Mouse (Mus musculus) midbrain, embryonic 16.5 days (tissue): ENCODE results near the gene Sema3a. TPM values are rescaled to one million over a fixed set of nuclear protein-coding genes. Genes with fewer than 3 reads are reported as not detected.

Source experiments
- ATAC-seq: fragments of 200-750 bp; cut with Nextera tagmentation; 2 replicates; pipeline ENCODE4 v1.8.0; 2017; ENCODE audit warnings: moderate TSS enrichment
- H3K27ac ChIP-seq: fragments of 300-500 bp; sonication (generic); 2 replicates; pipeline ENCODE4 v1.5.1; 2014; ENCODE audit warnings: mild to moderate bottlenecking, low read length, mixed read lengths
- H3K27me3 ChIP-seq: fragments of 300-500 bp; sonication (generic); 2 replicates; pipeline ENCODE4 v1.6.1; 2014; ENCODE audit warnings: low read depth, low read length, mixed read lengths; ENCODE audit not compliant: control insufficient read depth, insufficient read depth
- H3K36me3 ChIP-seq: fragments of 300-500 bp; sonication (generic); 2 replicates; pipeline ENCODE4 v1.6.1; 2014; ENCODE audit warnings: mild to moderate bottlenecking, low read length, moderate library complexity, mixed read lengths; ENCODE audit not compliant: control insufficient read depth, insufficient read depth
- H3K4me1 ChIP-seq: fragments of 300-500 bp; sonication (generic); 2 replicates; pipeline ENCODE4 v1.6.1; 2014; ENCODE audit warnings: mild to moderate bottlenecking, low read length, mixed read lengths; ENCODE audit not compliant: control insufficient read depth, insufficient read depth
- H3K4me2 ChIP-seq: fragments of 300-500 bp; sonication (generic); 2 replicates; pipeline ENCODE4 v1.6.1; 2014; ENCODE audit warnings: mild to moderate bottlenecking, low read length, mixed read lengths
- H3K4me3 ChIP-seq: fragments of 300-500 bp; sonication (generic); 2 replicates; pipeline ENCODE4 v1.5.1; 2014; ENCODE audit warnings: low read depth, mild to moderate bottlenecking, low read length, moderate library complexity, mixed read lengths
- H3K9ac ChIP-seq: fragments of 300-500 bp; sonication (generic); 2 replicates; pipeline ENCODE4 v1.6.1; 2014; ENCODE audit warnings: low read depth, low read length, mixed read lengths
- H3K9me3 ChIP-seq: fragments of 300-500 bp; sonication (generic); replicated peaks from 2 replicates; pipeline ENCODE4 v1.6.1; 2014; ENCODE audit warnings: mild to moderate bottlenecking, low read length, mixed read lengths; ENCODE audit not compliant: control insufficient read depth, poor library complexity, severe bottlenecking
- WGBS: fragments of 180-500 bp; shearing (Covaris S2); extraction: QIAGEN DNeasy Blood & Tissue Kit; methylation state at CpG from one replicate; pipeline ENCODE4 v1.1.7; 2014; 5-methylcytosine and 5-hydroxymethylcytosine counted together
- polyA plus RNA-seq: library from polyadenylated mRNA; unstranded; fragments of >200 nt; fragmentation: Nextera tagmentation; extraction: Ambion mirVana; gene quantifications from 2 replicates; pipeline ENCODE4 v1.2.1, GENCODE M21; 2015

The Sema3a gene
- polyA plus RNA-seq, 1 experiment from 2014 or later = 7.2 TPM

- H3K9me3 ChIP-seq = no peaks in the 10 kb centered on the region
- no peak for ATAC-seq
- H3K4me1 ChIP-seq = no peaks in the 10 kb centered on the region
- no peaks in the 10 kb centered on the region for H3K36me3 ChIP-seq
- no peak overlapping the region for H3K9ac ChIP-seq
- 57% methylated on average over 5 of the region's 5 CpGs for WGBS
- H3K27me3 ChIP-seq = no peaks in the 10 kb centered on the region
- no peak overlapping the region for H3K4me3 ChIP-seq
- no peak overlapping the region for H3K4me2 ChIP-seq
- H3K27ac ChIP-seq = no peak overlapping the region
These were observed 296.2 kb downstream of the Sema3a start for GRCm38 (mm10) chr5:13421276-13421925.

GRCm38 (mm10) chr5:13428702-13429101 lies 303.5 kb downstream of the Sema3a start:
- no peaks in the 10 kb centered on the region for H3K4me1 ChIP-seq
- no peak overlapping the region for H3K27ac ChIP-seq
- no peaks in the 10 kb centered on the region for H3K9me3 ChIP-seq
- ATAC-seq = no peak
- no peaks in the 10 kb centered on the region for H3K36me3 ChIP-seq
- no peak overlapping the region for H3K4me3 ChIP-seq
- 39% methylated on average over 1 of the region's 1 CpGs for WGBS
- H3K4me2 ChIP-seq = no peak overlapping the region
- no peak overlapping the region for H3K9ac ChIP-seq
- H3K27me3 ChIP-seq = no peaks in the 10 kb centered on the region

GRCm38 (mm10) chr5:13431827-13432226 lies 306.6 kb downstream of the Sema3a start:
- no peaks in the 10 kb centered on the region for H3K4me1 ChIP-seq
- no peaks in the 10 kb centered on the region for H3K9me3 ChIP-seq
- 89% methylated on average over 2 of the region's 2 CpGs for WGBS
- no peaks in the 10 kb centered on the region for H3K36me3 ChIP-seq
- no peak overlapping the region for H3K9ac ChIP-seq
- ATAC-seq = no peak
- no peak overlapping the region for H3K4me2 ChIP-seq
- no peak overlapping the region for H3K4me3 ChIP-seq
- no peak overlapping the region for H3K27ac ChIP-seq
- H3K27me3 ChIP-seq = no peaks in the 10 kb centered on the region

- no peak overlapping the region for H3K27ac ChIP-seq
- no peaks in the 10 kb centered on the region for H3K36me3 ChIP-seq
- no peaks in the 10 kb centered on the region for H3K9me3 ChIP-seq
- 89% methylated on average over 3 of the region's 3 CpGs for WGBS
- no peaks in the 10 kb centered on the region for H3K4me1 ChIP-seq
- no peak overlapping the region for H3K4me2 ChIP-seq
- H3K9ac ChIP-seq = no peak overlapping the region
- H3K4me3 ChIP-seq = no peak overlapping the region
- no peaks in the 10 kb centered on the region for H3K27me3 ChIP-seq
- ATAC-seq = no peak
These were observed 307.4 kb downstream of the Sema3a start for GRCm38 (mm10) chr5:13432574-13432973.

GRCm38 (mm10) chr5:13433303-13433702 lies 308.1 kb downstream of the Sema3a start:
- no peak overlapping the region for H3K4me3 ChIP-seq
- 72% methylated on average over 2 of the region's 2 CpGs for WGBS

GRCm38 (mm10) chr5:13441112-13441511 lies 315.9 kb downstream of the Sema3a start:
- H3K4me2 ChIP-seq = no peak overlapping the region
- H3K4me1 ChIP-seq = no peaks in the 10 kb centered on the region
- H3K27me3 ChIP-seq = no peaks in the 10 kb centered on the region
- no peak for ATAC-seq
- H3K36me3 ChIP-seq = no peaks in the 10 kb centered on the region
- H3K4me3 ChIP-seq = no peak overlapping the region
- no peak overlapping the region for H3K9ac ChIP-seq
- H3K9me3 ChIP-seq = no peaks in the 10 kb centered on the region
- no peak overlapping the region for H3K27ac ChIP-seq

More at GRCm38 (mm10) chr5:13433303-13433702, 308.1 kb downstream of the Sema3a start:
- no peak for ATAC-seq
- H3K27me3 ChIP-seq = no peaks in the 10 kb centered on the region
- no peaks in the 10 kb centered on the region for H3K9me3 ChIP-seq
- no peaks in the 10 kb centered on the region for H3K4me1 ChIP-seq
- H3K4me2 ChIP-seq = no peak overlapping the region
- H3K27ac ChIP-seq = no peak overlapping the region
- H3K36me3 ChIP-seq = no peaks in the 10 kb centered on the region
- H3K9ac ChIP-seq = no peak overlapping the region

GRCm38 (mm10) chr5:13460182-13461001 lies 335.2 kb downstream of the Sema3a start:
- no peaks in the 10 kb centered on the region for H3K36me3 ChIP-seq
- no peak overlapping the region for H3K27ac ChIP-seq
- no peak overlapping the region for H3K4me2 ChIP-seq
- H3K4me3 ChIP-seq = no peak overlapping the region
- ATAC-seq = no peak
- H3K4me1 ChIP-seq = no peaks in the 10 kb centered on the region
- 74% methylated on average over 1 of the region's 1 CpGs for WGBS
- H3K27me3 ChIP-seq = no peaks in the 10 kb centered on the region
- no peak overlapping the region for H3K9ac ChIP-seq
- H3K9me3 ChIP-seq = no peaks in the 10 kb centered on the region

GRCm38 (mm10) chr5:13468856-13469255 lies 343.6 kb downstream of the Sema3a start:
- H3K4me3 ChIP-seq = no peak overlapping the region
- no peaks in the 10 kb centered on the region for H3K27me3 ChIP-seq
- 31% methylated on average over 7 of the region's 7 CpGs for WGBS
- no peaks in the 10 kb centered on the region for H3K9me3 ChIP-seq
- no peak overlapping the region for H3K4me2 ChIP-seq
- no peaks in the 10 kb centered on the region for H3K36me3 ChIP-seq
- no peak overlapping the region for H3K9ac ChIP-seq
- peaks cover 5% of the 10 kb centered on the region for H3K4me1 ChIP-seq
- no peak overlapping the region for H3K27ac ChIP-seq
- ATAC-seq = no peak

GRCm38 (mm10) chr5:13469401-13469800 lies 344.2 kb downstream of the Sema3a start:
- H3K4me2 ChIP-seq = no peak overlapping the region
- 81% methylated on average over 5 of the region's 5 CpGs for WGBS

More at GRCm38 (mm10) chr5:13469401-13469800, 344.2 kb downstream of the Sema3a start:
- Histone ChIP-seq H3K27me3 (no peaks in the 10 kb centered on the region), H3K4me1 (peaks cover 5% of the 10 kb centered on the region), H3K27ac (no peak overlapping the region), H3K9ac (no peak overlapping the region), H3K9me3 (no peaks in the 10 kb centered on the region), H3K4me3 (no peak overlapping the region), H3K36me3 (no peaks in the 10 kb centered on the region)
- no peak for ATAC-seq
